Mouse (Mus musculus) heart, embryonic 13.5 days (tissue): Measurements from ENCODE around the gene Gls2. TPM values are rescaled to one million over a fixed set of nuclear protein-coding genes. Genes with fewer than 3 reads are reported as not detected.

Source experiments
- ATAC-seq: fragments of 200-750 bp; cut with Nextera tagmentation; 2 replicates; pipeline ENCODE4 v1.8.0; 2017; ENCODE audit warnings: moderate TSS enrichment; ENCODE audit not compliant: insufficient number of reproducible peaks, low FRiP score, low TSS enrichment; ENCODE audit errors: extremely low read depth
- H3K27ac ChIP-seq: fragments of 300-500 bp; sonication (generic); replicated peaks from 2 replicates; pipeline ENCODE4 v1.5.1; 2015; ENCODE audit warnings: moderate library complexity, mild to moderate bottlenecking, inconsistent platforms
- H3K27me3 ChIP-seq: fragments of 300-500 bp; sonication (generic); replicated peaks from 2 replicates; pipeline ENCODE4 v1.6.1; 2015; ENCODE audit warnings: mild to moderate bottlenecking, inconsistent platforms
- H3K36me3 ChIP-seq: fragments of 300-500 bp; sonication (generic); 2 replicates; pipeline ENCODE4 v1.6.1; 2015; ENCODE audit warnings: mild to moderate bottlenecking, inconsistent platforms
- H3K4me1 ChIP-seq: fragments of 300-500 bp; sonication (generic); 2 replicates; pipeline ENCODE4 v1.6.1; 2015; ENCODE audit warnings: inconsistent platforms
- H3K4me2 ChIP-seq: fragments of 300-500 bp; sonication (generic); 2 replicates; pipeline ENCODE4 v1.6.1; 2015; ENCODE audit warnings: inconsistent platforms, mild to moderate bottlenecking, moderate library complexity
- H3K4me3 ChIP-seq: fragments of 300-500 bp; sonication (generic); 2 replicates; pipeline ENCODE4 v1.5.1; 2015; ENCODE audit warnings: moderate library complexity, mild to moderate bottlenecking, inconsistent platforms
- H3K9ac ChIP-seq: fragments of 300-500 bp; sonication (generic); 2 replicates; pipeline ENCODE4 v1.6.1; 2015; ENCODE audit warnings: inconsistent platforms, mild to moderate bottlenecking, moderate library complexity
- H3K9me3 ChIP-seq: fragments of 300-500 bp; sonication (generic); 2 replicates; pipeline ENCODE4 v1.6.1; 2016; ENCODE audit warnings: inconsistent platforms
- WGBS: fragments of 180-500 bp; shearing (Covaris S2); methylation state at CpG from one replicate; pipeline ENCODE4 v1.1.7; 2015; ENCODE audit warnings: mixed read lengths; 5-methylcytosine and 5-hydroxymethylcytosine counted together
- polyA plus RNA-seq: library from polyadenylated mRNA; unstranded; fragments of >200 nt; fragmentation: Nextera tagmentation; extraction: Ambion mirVana; gene quantifications from 2 replicates; pipeline ENCODE4 v1.2.1, GENCODE M21; 2015

Gene Gls2
- polyA plus RNA-seq, 1 experiment from 2014 or later, result 0.53 TPM

DNA sequence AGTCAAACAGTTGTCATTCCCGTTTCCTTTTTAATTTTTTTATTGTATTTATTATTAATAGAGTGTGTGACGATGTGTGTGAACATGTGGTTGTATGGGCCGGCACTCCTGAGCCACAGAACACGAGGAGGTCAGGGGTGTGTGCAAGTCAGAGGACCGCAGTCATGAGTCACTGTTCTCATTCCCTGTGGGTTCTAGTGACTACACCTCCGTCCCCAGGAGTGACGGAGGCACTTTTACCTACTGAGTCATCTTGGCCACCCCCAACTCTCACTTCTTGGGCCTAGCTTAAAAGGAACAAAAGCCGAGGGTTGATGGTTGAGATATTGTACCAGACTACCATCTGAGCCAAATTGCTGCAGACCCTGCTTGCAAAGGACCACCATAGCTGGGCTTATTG is 62.1 kb downstream of the Gls2 start:
- no peaks in the 10 kb centered on the region for H3K27me3 ChIP-seq
- 82% methylated on average over 8 of the region's 8 CpGs for WGBS
- no peak overlapping the region for H3K4me2 ChIP-seq
- H3K27ac ChIP-seq, result no peak overlapping the region
- no peak overlapping the region for H3K9ac ChIP-seq
- no peaks in the 10 kb centered on the region for H3K4me1 ChIP-seq
- no peak for ATAC-seq
- no peak overlapping the region for H3K4me3 ChIP-seq
- H3K9me3 ChIP-seq, result no peaks in the 10 kb centered on the region
- H3K36me3 ChIP-seq, result peaks cover 22% of the 10 kb centered on the region

DNA sequence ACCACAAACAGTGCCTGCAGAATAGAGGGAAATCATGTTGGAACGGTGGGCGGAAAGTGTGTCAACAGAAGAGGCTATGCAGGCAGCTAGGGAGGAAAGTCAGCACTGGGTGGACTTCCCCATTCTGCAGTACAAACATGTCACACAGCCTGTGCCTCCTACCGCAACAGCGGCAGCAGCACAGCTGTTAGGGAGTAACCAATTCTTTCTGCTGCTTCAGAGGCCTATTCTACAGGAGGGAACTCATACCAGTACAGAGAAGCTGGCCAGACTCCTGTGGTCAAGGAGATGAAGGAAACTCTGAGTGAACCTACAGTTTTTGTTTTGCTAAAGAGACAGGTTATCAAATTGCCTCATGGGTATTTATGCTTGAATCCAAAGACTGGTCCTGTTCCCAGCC is 64.7 kb downstream of the Gls2 start:
- H3K27me3 ChIP-seq, result no peaks in the 10 kb centered on the region
- no peaks in the 10 kb centered on the region for H3K36me3 ChIP-seq
- no peak overlapping the region for H3K27ac ChIP-seq
- no peak overlapping the region for H3K4me2 ChIP-seq
- no peak for ATAC-seq
- H3K4me1 ChIP-seq, result no peaks in the 10 kb centered on the region
- 78% methylated on average over 4 of the region's 4 CpGs for WGBS
- H3K9me3 ChIP-seq, result no peaks in the 10 kb centered on the region
- H3K4me3 ChIP-seq, result no peak overlapping the region
- H3K9ac ChIP-seq, result no peak overlapping the region

Other genes with a start within 250 kb of the Gls2 start
- not detected in 2 replicates for gene Hsd17b6, start 186.8 kb upstream of the Gls2 start, polyA plus RNA-seq
- 50.5 and 53.2 TPM in 2 replicates for gene Prim1, start 179.3 kb upstream of the Gls2 start, polyA plus RNA-seq
- gene Naca, start 158.9 kb upstream of the Gls2 start, polyA plus RNA-seq, result 540 TPM in 2 replicates
- 301 and 338 TPM in 2 replicates for gene Ptges3, start 135.5 kb upstream of the Gls2 start, polyA plus RNA-seq
- 4,907 and 5,417 TPM in 2 replicates for gene Atp5b, start 111.2 kb upstream of the Gls2 start, polyA plus RNA-seq
- gene Baz2a, start 102.9 kb upstream of the Gls2 start, polyA plus RNA-seq, result 7.4 and 8.0 TPM in 2 replicates
- 35.4 and 37.3 TPM in 2 replicates for gene Rbms2, start 14.2 kb upstream of the Gls2 start, polyA plus RNA-seq
- 40.7 and 40.8 TPM in 2 replicates for gene Spryd4, start 17.4 kb downstream of the Gls2 start, polyA plus RNA-seq
- gene Mip, start 31.4 kb downstream of the Gls2 start, polyA plus RNA-seq, result not detected in 2 replicates
- gene Timeless, start 37.6 kb downstream of the Gls2 start, polyA plus RNA-seq, result 32.2 and 34.0 TPM in 2 replicates
- 0.10 and 0.17 TPM in 2 replicates for gene Apon, start 59.6 kb downstream of the Gls2 start, polyA plus RNA-seq
- 0.27 and 1.7 TPM in 2 replicates for gene Apof, start 74.2 kb downstream of the Gls2 start, polyA plus RNA-seq
- 9.7 and 9.8 TPM in 2 replicates for gene Stat2, start 76.1 kb downstream of the Gls2 start, polyA plus RNA-seq
- 1.8 and 2.6 TPM in 2 replicates for gene Il23a, start 104.3 kb downstream of the Gls2 start, polyA plus RNA-seq
- gene Pan2, start 108.9 kb downstream of the Gls2 start, polyA plus RNA-seq, result 24.9 and 25.7 TPM in 2 replicates
- 193 and 228 TPM in 2 replicates for gene Cnpy2, start 128.0 kb downstream of the Gls2 start, polyA plus RNA-seq
- gene Cs, start 143.3 kb downstream of the Gls2 start, polyA plus RNA-seq, result 396 and 409 TPM in 2 replicates
- gene Coq10a, start 174.5 kb downstream of the Gls2 start, polyA plus RNA-seq, result 11.8 and 12.6 TPM in 2 replicates
- gene Ankrd52, start 182.7 kb downstream of the Gls2 start, polyA plus RNA-seq, result 8.8 and 9.4 TPM in 2 replicates
- gene Slc39a5, start 206.8 kb downstream of the Gls2 start, polyA plus RNA-seq, result 0.12 and 1.5 TPM in 2 replicates
- 58.0 and 63.9 TPM in 2 replicates for gene Nabp2, start 217.0 kb downstream of the Gls2 start, polyA plus RNA-seq
- gene Rnf41, start 217.2 kb downstream of the Gls2 start, polyA plus RNA-seq, result 26.8 and 27.0 TPM in 2 replicates